Mouse (Mus musculus) naive thymus-derived CD4-positive, alpha-beta T cell, adult 2 months (primary cell): ENCODE results near the gene Camkmt.

Source experiments
- DNase-seq: peaks from one replicate; pipeline ENCODE4 v3.0.0-alpha.2; 2011; ENCODE audit warnings: low read depth

The Camkmt gene

DNA sequence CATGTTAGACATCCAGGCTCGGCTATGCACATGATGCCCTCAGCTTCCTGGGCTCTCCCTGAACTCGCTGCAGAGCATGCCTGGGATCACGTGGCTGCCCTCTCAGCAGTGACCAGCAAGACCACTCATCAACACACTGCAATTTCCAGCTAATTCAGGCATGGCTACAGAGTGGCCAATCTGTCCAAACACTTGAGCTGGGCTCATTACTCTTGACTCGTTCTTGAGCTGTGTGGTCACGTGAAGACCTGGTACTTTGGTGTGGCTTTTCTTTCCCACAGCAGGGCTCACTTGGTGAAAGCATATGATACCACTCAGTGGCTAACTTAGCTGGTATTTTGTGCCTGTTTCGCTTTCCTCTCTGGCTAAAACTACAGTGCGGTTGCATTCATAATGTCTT is 282.2 kb downstream of the Camkmt start:
- DNase-seq = no peak

DNA sequence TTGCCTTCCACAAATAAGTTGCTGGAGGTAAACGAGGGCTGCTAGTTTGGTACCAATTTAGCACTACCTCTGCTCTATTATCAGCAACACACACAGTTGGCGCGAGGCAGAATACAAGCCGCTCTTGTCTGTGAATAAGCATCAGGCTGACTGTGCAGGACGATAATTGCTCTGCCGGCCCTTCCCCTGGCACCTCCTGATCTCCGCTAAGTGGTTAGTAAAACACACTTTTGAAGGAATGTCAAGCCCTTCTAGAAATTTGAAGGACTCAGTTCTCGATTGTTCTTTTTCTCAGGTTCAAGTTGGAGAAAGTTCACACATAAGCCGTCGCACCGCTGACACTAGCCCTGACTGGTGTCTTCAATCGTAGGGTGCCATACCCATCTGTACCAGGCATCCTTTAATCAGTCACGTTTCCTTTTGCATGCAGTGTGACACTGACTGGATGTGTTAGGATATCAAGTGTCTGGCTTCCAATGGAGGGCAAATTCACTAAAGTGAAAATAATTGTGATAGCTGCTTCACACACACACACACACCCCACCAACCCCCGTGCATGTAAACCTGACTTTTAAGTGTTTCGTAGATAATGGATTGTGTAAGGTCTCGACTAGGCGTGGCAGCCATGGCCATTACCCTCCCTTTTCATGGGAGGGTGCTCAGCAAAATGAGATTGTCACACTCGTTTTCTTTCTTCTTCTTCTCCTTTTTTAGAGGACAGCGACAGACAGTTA is 283.9 kb downstream of the Camkmt start:
- DNase-seq = no peak

DNA sequence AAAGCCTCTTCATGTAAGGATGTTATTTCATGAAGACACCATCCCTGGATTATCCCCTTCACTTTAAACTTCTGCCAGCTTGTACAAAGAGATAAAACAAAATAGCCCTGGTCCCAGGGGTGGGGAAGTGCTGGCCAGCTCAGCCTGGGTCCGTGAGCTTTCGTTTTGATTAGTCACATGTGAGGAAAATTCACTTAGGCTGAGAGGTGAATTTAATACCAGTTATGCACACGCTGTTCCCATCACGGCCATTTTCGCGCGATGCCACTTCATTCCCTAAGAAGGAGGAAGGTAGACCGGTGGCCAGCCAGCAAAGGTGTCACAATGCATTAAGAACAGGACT is 284.5 kb downstream of the Camkmt start:
- DNase-seq = no peak

DNA sequence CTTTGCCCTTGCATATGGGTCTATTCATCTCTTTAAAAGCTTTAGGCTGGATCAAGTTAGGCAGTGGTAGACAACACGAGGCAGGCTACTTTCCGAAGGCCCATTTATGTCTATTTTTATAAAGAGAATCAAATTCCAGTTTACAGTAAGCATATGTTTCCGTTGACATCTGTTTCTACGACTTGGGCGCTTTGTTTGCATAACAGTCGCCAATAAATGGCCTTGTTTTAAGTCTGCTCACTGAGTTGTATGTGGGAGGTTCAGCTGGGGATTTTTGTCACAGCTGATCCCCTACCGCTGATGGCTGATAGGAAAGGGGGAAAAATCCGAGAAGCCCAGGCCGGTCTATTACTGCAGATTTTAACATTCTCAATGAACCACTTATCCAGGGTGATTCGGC is 285.2 kb downstream of the Camkmt start:
- no peak for DNase-seq

DNA sequence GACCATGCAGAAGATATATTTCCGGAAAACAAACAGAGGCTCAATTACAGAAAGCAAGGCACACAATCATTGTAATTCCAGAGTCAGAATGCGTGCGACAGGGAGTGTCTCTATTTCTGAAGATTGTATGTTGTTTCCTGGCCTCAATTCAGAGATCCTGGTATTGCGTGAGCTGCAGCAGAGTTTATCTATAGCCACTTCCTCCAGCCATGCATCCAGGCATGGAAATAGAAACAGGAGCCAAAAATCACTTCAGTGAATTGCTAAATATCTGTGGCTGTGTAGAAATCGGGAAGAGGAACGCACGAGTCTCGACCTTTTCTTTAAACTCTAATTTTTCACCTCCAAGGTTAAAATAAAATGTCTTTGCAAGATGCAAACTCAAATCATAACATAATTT is 287.1 kb downstream of the Camkmt start:
- DNase-seq = no peak

DNA sequence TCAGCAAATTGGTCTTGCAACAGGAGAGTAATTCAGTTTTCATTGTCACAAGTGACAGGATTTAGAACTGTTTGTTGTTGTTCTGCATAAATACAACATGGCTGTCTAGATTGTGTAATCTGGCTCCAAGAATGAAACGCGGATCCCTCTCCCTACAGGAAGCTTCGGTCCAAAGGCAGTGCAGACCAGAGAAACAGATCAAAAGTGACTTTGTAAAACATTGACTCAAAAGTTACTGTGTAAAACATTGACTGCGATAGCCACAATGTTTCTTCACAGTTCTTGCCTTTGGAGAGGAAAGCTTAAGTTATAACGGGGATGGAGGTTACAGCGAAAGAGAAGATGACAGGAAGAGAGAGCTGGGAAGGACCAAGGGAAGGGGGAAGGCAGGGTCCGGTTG is 288.7 kb downstream of the Camkmt start:
- no peak for DNase-seq

DNA sequence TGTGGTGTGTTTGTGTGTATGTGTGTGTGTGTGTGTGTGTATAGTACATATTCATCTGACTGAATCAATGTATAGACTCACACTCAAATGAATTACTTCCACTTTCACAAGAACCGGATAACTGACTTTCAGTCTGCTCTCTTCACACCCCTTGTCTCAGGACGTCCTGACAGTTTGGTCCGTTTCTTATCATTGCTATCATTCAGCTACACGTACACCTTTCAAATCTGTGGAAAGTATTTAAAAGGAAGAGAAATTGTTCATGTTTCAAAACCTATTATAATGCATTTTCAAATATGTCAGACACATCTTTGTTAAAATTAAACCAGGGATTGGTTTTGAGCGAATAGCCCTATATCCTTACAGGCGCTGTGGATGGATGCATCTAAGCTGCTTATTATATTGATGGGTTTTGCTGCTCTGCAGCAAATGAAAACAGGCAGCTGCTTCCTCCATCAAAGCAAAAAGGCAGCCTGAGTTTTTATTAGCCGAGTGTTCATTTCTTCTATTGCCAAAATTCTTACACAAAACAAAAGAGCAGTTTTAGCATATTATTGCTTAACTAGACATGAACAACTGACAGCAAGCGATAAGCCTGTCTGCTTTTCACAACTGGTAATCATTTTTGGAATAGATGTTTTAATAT is 291.3 kb downstream of the Camkmt start:
- DNase-seq = no peak

DNA sequence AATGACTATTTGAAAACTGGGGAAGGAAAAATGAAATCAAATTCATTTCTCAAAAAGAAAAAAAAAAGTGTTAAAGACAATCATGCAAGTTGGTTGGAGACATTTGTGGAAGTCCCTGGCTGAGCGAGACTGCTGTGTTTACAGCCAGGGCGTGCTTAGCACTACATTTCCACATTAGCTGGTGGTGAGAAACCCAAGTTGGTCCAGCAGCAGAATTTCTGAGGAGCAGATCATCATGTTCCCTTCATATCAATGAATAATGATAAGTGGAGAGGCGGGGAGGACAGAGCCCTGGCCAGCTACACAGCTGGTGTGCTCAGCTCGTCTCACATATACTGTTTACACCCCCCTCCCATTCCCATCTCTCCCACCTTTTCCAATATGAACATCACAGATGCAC is 292.0 kb downstream of the Camkmt start:
- no peak for DNase-seq

DNA sequence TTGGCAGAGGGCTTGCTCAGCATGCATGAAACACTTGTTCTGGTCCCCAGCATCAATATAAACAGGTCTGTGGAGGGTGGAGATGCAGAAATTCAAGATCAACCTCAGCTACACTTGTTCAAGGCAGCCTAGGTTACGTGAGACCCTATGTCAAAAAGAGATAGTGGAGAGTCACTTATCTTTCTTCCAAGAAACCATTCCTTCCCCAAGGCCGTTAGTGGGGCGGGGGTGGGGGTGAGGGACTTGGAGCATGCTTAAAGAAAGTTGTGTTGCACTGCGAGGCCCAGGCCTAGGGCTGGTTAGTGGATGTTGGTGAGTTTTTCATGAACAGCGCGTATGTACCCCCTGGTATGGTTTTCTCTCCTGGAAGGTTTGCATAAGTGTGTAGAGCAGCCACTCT is 292.6 kb downstream of the Camkmt start:
- no peak for DNase-seq

DNA sequence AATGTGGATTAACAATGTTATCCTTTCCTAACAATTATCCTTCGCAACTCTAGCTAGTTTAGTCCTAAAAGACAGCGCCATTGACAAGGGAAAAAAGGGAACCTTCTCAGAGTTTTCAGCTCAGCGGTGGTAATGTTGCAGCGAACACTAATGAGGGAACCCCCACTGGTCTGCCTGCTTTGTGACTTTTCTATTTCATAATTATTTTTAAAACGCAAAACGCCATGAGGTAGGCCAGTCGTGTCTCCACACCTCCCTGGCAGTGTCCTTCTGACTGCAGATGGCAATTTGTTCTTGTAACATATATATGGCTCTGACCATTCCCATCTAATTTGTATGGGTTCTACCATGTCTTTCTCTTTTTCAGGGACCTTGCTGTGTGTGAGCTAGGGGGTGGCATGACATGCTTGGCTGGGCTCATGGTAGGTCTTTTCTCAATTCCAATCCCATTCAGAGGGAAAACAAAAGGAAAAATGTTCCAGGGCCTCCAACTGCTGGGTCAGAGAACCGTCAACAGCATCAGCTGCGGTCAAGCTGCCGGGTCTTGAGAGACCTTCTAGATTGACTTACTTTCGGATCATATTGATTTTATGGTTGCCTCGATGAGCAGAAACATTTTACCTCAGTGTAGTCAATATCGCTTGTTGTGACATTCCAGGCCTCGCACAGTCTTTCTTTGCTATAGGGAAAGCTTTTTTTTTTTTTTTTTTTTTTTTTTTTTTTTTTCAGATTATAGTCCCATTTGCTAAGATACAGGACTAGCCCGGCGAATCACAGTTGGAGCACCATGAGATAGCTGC is 302.9 kb downstream of the Camkmt start:
- DNase-seq = no peak

DNA sequence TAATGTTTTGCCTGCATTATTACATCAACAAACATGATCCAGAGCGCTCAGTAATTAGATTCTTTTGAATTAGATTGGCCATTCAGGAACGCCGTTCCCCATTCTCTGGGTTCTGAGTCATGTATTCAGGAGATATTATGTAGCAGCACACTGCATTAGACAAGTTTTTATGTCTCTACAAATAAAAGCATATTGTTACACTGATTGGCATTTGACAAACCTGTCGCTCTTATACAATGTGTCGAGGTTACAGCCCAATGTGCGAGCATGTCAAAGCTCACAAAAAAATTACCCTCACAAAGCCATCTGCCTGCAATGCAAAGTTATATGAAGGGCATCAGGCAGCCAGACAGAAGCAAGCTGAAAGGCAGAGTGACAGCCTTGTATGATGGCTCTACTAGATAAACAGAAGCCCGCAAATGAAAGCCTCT is 303.6 kb downstream of the Camkmt start:
- no peak for DNase-seq

DNA sequence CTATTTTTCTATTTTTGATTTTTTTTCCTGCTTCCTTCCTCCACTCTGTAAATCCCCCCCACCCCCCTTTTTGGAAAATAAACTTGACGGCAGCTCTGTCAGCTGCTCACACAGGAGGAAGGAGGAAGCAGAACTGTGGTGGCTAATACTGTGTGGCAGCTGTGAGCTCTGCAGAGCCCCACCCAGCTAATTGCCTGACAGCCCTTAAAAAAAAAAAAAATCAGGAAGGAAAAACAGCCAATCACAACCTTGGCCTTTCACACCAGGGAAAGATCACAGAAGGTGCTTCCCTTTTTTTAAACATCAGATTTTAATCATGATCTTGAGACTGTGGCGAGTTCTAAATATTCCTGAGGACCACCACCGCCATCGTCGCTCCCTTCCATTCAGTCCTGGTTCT is 305.1 kb downstream of the Camkmt start:
- no peak for DNase-seq

DNA sequence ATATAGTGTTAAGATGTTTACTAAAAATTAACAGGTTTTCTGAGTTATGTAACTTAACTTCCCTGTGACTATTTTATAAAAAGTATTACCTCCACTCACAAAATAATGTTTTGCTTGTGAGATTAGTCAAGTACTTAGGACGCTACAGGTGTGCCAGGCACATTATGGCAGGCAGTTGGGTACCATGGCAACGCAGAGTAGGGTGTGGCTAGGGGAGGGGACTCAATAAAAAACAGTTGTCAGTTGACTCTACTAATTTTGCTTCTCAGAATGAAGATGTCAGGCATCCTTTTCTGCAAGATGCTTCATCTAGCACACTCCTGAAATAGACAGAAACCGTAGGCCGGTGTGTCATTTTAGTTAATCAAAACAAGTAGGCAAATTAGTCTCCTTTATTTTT is 310.4 kb downstream of the Camkmt start:
- no peak for DNase-seq

DNA sequence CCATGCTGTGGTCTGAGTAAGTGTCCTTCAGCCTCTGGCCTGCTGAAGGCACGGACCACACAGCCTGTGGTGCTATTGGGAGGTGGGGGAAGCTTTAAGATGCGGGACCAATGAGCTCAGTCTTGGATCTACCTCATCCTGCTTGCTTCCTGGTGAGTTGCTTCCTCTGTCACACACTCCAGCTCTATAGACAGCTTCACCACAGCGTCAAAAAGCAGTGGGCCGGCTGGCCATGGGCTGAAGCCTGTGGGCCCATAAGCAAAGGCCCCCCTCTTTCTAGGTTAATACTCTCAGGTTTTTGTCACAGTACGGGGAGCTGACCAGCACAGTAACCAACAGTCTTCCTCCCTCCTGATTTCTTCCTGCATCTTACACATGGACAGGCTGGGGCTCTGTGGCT is 314.8 kb downstream of the Camkmt start:
- no peak for DNase-seq

DNA sequence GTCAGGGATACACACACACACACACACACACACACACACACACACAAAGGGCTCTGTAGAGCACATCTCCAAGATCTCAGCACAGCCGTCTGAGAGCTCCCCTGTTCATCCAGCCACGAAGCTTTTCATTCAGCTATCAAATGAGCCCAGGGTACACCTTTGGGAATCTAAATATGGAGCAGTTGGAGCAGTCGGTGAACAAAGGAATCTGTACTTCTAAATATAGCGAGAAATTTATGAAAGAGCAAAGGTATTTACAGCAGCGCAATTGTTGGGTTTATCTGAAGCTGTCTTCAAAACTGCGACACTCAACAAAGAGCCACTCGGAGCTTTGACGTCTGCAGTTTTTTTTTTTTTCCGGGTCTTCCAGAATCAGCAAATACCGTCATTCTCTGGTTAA is 315.8 kb downstream of the Camkmt start:
- no peak for DNase-seq

DNA sequence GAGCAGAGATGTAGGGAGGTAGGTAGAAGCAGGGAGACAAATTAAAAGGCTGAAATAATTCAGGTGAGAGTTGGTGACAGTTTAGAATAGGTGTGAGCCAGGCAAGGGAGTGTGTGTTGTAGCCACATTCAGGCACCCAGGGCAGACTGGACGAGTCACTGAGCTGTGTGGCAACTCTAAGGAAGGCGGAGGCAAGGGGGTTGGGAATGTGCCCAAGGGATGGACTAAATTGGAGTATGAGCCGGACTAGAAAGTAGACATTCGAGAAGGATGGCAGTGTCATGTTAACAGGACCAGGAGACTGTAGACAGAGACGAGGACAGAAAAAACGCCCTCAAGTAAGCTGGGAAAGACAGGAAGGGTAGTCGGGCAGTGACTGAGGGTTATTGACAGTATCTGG is 338.5 kb downstream of the Camkmt start:
- DNase-seq = no peak

DNA sequence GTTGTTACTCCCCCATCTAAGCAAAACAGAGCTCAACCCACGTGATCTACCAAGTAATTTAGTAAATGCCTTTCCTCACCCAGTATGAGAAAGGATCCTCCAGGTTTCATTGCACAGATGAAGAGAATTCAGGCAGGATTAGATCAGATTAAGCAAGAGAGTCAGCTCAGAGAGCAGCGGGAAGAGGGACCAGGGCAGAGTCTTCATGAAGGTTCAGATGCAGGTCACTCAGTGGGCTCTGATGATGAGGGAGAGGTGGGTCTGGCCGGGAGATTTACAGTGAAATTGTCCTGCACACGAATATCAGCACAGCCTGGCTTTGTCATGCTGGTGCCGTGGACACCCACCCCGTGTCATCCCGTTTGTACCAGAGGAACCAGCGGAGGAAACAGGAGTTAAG is 342.6 kb downstream of the Camkmt start:
- no peak for DNase-seq

DNA sequence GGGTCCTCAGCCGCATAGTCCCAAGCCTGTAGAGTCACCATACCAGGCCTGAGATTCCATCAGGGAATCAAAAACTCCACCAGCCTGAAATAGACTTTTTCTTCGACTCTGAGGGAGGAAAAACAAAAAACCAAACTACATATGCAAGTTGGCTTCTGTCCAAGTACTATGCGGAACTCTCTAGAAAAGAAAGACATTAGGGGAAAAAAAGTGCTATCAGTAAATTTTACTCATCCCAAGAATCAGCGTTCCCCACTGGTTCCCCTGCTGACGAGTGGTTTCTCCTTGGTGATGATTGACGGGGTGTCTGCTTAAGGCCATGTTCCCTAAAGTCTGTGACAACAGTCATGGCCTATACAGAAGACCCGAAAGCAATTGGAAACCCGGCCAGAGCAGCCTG is 352.7 kb downstream of the Camkmt start:
- DNase-seq = no peak

DNA sequence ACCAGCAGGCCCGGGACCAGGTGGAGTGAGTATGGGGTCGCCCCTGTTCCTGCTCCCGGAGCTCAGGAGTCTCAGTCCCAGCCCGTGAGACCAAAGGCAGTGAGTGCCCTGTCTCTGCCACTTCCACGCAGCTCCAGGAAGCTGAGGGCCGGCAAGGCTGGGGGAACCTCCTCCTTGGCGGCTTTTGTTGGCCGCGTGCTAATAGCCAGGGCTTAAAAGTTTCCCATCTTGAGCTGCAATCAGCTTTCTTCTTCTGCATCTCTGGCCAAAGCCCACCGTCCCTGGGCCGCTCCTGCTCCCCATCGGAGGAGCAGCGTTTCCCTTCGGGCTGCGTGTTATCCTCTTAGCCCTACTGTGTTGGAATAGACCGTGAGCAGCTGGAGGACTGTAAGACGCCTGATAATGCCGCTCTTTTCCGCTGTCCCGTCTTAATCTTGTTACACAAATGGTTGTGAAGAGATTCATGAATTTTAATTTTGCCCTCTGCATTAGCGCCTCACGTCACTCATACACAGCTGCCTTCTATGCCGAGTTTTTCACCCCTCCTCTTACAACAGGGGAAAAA is 364.1 kb downstream of the Camkmt start:
- no peak for DNase-seq

DNA sequence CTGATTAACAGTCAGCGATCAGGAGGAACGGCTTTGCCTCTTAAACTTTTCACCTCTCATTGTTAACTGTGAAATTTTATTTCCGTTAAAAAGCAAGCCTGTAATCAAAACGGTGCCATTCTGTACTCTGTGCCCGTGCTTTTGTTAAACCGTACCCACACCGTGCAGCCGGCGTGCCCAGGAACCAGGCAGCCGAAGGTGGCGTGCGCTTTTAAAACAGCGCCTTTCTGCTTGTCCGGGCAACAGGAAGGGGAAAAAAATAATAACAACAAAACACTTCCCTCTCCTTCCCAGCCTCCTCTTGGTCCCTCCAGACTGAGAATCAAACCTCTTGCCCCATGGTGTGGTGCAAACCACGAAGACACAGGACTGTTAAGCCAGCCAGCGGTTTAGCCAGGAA is 364.7 kb downstream of the Camkmt start:
- no peak for DNase-seq

DNA sequence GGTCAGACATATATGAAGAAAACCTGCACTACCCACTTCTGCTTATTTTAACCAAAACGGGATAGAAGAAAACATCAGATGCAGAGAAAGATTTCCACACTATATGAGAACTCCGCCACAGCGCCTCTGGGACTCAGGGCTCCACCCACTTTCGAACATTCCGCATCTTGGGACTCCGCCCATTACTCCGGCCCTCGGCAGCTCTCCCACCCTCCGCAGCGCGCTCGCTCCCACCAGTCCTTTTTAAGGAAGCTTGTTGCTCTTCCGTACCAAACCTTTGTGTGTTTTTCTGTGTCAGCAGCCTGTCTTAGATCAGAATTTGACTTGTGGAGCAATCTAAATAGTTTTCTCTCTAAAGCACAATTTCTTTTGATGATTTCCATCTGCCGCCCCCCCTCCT is 367.7 kb downstream of the Camkmt start:
- no peak for DNase-seq

DNA sequence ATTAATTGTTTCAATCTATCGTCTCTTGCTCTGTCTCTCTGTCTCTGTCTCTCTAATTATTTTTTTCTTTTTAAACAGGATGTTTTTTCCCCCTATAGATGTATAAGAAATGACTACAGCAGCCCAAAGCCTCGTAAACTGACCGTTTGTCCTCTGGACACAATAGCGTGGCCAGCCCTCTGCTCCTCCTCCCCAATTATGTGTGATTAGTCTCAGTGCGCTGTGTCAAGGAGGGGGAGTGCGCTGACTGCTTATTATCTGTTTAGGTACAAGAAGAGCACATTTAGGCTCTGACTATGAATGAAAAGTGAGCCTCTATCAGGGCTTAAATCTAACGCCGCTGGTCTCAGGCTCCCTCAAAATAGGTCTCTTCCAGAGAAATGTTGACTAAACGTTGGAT is 368.2 kb downstream of the Camkmt start:
- DNase-seq = no peak

DNA sequence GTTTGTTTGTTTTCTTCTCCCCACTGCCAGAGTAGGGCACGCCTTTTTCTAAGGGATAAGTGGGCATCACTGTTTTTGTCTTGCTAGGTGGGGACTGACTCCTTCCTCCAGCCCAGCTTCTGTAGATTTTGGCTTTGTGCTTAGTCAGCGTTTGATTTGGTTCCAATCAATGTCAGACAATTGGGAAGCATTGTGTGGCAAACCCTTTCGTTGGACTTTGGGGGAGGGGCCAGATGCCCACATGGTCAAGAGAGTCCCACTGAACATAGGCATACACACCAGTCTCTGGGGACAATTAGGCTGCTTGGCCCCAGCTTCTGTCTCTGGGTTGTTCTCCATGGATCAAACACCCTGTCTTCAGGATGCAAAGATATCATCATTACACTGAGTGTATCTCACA is 371.2 kb downstream of the Camkmt start:
- no peak for DNase-seq
